Mouse (Mus musculus) cerebral cortex, adult 2 months (tissue): ENCODE data around the gene Cacna2d1.

Experiments used
- WGBS: fragments of 180-500 bp; shearing (Covaris S2); methylation state at CpG from one replicate; pipeline ENCODE4 v1.1.7; 2018; 5-methylcytosine and 5-hydroxymethylcytosine counted together

The Cacna2d1 gene

DNA sequence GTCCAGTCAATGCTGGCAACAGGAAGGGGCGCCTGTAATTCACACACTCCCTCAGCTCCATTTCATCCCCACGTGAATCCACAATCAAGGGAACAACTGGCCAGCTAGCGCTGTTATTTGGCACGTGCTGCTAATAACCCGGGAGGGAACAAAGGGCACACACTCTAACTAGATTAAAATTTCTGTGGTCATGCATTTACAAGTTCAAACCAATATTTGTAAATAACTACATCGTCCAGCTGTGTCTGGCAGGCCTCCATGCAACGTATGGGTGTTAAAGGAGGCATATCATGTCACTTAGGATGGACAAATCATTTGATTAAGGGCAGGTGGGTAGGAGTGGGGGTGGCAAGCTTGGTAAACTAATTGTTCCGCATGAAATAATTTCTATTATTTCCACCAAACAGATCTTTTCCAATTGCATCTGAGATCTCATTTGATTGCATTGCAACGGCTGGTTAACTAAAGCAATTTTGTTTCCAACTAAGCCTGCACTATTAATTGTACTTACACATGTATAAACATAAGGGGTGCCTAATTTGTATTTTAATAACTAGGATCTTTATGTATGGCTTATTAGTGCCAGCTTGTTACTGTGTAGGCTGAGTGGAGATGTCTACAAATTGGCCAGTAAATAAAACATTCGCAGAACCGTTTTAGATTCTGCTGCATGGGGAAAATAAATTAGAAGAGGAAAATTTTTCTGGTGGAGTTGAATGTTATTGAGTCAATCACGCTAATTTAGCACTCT, 231.8 kb downstream of the Cacna2d1 start:
- WGBS, result 56% methylated on average over 12 of the region's 12 CpGs

DNA sequence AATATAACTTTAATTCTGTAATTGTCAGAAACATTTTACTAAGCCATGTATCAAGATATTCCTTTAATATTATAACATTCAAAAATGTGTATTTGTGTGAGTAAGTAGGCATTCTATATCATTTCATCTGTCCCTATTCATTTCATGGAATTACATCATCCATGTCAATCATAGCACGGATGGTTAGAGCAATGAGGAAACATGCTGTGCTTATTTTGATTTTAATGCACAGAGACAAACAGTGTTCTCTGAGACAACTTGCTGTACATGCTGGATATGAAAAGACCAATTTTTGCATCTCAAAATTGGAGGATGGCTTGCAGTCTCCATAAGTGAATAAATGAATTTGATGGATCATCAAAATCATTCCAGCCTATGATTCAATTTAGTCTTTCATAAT, 232.4 kb downstream of the Cacna2d1 start:
- 58% methylated on average over 1 of the region's 1 CpGs for WGBS

DNA sequence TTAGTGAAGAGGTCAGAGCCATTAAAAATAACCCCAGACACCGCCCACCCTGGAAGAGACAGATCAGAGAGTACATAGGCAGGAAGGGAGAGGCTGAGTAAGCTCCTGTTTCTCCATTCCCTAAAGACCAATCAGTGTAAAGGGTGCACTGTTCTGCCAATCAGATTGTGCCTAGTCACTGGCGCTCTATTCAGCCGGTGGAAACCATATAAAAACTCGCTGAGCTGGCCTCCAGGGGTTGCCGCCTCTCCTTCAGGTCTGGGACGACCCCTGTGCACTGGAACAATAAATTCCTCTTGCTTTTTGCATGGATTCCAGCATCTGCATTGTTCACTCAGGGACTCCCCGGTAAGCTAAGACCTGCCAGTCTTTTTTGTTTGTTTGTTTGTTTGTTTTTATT, 246.6 kb downstream of the Cacna2d1 start:
- WGBS, result 88% methylated on average over 7 of the region's 7 CpGs

DNA sequence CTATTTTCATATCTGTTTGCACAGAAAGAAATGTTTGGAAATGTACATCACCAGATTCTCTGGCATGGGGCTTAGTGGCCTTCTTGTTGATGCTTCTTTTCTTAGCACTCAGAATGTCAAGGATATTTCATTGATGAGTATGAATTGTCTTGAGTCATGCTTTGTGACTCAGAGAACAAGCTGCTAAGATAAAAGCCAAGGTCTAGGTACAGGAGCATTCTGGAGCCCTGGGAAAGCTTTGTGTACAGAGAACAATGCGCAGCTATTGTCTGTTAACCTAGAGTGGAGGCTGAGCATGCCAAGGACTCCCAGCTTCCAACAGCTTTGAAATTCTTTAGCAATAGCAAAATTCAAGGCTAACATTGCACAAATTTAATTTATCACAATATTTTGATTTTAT, 249.6 kb downstream of the Cacna2d1 start:
- 63% methylated on average over 1 of the region's 1 CpGs for WGBS

DNA sequence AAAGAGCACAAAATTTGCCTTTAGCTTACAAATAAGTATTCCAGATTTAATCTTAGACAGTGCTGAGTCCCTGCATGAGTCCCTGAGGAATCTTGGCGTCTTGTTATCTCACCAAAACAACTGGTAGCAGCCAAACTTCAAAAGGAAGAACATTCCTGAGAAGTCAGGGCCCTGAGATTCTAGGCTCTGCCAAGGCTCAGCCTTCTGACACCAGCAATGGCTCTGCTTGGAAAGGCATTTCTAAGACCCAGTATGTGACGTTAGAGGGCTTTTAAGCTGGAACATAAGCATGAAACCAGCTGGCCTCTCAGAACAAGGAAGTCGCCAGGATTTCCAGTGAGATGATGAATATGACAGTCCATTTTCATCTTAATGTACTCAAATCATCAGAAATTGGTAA, 253.4 kb downstream of the Cacna2d1 start:
- WGBS, result 41% methylated on average over 3 of the region's 3 CpGs

DNA sequence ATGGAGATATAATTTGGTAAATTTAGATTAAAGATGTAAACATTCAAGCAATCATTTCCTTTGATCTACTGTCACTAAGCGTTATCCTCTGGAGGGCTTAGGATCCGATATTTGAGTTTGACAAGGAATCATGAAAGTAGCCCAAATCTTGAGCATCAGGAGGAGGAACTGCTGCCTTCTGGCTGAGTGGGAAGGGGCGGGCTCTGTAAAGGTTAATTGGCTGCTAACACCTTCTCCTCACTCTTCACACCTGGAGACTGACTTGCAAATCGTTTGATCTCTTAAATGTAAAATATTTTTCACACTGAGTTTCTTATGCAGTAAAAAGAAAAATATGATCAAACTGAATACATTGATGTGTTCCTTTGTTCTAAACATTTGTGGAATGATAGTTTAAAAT, 255.4 kb downstream of the Cacna2d1 start:
- 51% methylated on average over 4 of the region's 4 CpGs for WGBS

DNA sequence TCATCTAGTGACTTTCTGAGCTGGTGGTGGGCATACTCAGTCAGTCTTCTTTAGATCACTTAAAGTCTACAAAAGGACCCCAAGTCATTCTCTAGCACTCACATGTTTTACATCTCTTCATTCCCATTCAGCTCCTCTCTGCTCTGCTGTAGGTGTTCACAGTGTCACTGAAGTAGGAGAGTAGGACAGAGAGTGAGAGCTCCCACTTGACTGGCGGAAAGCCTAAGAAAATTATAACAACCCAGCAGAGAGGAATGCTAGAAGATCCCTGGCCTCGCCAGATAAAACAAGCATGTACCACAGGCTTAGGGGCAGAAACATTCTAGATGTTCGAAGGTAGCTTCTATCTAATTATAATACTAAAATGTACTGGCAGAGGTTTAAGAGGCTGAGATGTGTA, 256.7 kb downstream of the Cacna2d1 start:
- 64% methylated on average over 3 of the region's 3 CpGs for WGBS

DNA sequence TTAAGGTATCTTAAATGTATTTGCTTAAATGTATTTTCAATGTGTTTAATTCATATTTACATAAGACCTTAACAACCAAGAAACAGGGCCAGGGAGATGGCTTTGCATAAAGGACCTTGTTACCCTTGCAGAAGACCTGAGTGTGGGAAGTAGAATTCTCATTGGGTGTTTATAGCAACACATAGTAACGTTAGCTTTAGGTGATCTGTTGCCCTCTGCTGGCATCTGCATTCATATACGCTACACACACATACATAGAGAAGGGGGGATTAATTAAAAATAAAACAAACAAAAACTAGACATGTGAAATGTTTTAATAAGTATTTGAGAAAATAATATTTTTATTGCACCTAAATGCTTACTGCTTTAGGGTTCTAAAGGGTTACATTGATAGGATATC, 265.3 kb downstream of the Cacna2d1 start:
- 51% methylated on average over 2 of the region's 2 CpGs for WGBS

DNA sequence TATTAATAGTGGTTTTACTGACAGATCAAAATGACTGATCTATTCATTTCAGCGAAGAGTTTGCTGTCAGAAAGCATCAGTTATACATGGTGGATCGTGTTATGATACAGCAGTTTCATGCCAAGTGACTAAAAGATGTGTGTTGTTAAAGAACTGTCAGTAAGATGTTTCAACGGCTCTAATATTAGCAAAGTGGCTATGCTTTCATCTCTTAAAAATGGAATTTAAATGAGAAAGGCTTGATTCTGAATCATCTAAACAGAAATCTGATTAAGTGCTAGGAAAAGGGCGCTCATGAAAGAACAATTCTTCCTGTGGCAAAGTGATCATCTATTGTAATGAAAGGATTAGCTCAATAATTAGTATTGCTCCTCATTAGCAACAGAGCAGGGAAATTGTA, 287.5 kb downstream of the Cacna2d1 start:
- WGBS, result 51% methylated on average over 4 of the region's 4 CpGs

DNA sequence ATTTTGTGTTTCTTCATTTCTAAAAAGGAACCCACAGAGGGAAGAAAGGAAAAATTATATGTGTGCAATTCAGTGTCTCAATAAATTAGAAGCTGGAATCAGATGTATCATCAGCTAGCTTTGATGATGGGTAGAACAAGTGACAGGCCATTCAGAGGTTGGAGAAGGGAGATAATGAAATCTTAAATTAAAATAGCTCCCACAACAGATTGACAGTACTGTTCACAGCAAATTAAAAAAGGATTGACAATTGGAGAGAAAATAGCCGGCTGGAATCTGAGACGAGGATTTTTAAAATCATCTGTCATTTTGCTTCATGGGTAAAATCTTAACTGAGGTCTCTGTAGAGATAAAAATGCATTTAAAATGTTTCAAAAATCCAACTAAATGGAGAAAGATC, 290.9 kb downstream of the Cacna2d1 start:
- 49% methylated on average over 2 of the region's 2 CpGs for WGBS

DNA sequence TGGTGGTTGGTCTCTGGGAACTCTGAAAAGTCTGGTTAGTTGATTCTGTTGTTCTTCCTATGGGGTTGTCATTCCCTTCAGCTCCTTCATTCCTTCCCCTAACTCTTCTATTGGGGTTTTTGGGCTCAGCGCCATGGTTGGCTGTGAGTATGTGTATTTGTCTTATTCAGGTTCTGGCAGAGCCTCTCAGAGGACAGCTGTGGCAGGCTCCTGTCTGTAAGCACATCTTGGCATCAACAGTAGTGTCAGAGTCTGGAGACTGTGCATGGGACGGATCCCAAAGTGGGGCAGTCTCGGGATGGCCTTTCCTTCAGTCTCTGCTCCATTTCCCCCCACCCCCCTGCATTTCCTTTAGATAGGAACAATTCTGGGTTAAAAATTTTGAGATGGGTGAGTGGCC, 294.9 kb downstream of the Cacna2d1 start:
- WGBS, result 64% methylated on average over 3 of the region's 3 CpGs

DNA sequence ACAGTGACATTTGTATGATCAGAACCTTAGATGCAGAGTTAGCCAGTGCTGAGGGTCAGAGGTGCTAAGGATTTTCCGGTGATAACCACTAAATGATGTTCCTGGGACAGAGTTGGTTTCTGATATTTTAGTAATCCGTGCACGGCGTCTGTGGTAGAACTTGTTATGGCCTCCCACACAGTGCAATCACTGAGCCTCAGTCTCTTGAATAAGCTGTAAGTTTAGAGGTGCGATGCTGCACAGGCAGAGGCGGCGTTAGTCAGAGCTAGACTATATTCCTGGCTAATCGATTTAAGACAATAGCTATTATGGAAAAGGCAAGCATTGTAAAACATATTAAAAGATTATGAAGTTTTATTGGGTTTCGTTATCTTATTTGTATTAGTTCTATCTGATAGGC, 297.0 kb downstream of the Cacna2d1 start:
- 56% methylated on average over 9 of the region's 9 CpGs for WGBS

DNA sequence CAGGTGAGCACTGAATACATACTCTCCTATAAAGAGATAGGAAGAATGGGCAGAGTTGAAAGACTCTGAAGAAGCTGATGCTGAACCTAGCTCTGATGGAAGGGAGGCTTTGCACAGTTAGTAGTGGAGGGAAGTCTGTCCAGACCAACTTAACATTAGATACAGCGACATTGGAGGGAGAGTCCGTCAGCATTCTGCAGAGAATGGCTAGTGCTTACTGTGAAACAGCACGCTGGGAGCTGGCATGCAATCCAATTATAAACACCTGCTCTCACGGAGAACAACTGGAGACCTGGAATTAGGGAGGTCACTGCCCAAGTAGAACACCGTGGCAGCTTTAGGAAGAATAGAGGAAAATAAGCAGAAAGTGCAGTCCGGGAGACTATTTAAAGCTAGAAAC, 300.4 kb downstream of the Cacna2d1 start:
- 45% methylated on average over 6 of the region's 6 CpGs for WGBS

DNA sequence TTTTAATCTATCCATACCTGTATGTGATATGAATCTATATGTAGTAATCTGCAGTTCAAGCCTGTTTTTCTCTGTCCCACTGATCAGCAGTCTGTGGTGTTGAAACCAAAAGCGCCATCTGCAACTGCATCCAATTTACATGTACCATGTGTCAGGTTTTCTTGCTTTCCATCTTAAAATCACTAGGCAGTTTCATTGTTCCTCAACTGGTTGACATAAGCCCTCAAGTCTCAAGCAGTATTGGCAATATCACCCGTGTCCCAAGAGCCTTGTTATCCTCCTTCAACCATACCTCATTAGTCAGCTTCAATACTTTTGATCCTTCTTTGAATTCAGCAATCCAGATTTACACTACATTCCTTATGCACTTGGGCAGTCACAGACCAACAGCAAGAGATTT, 301.4 kb downstream of the Cacna2d1 start:
- 68% methylated on average over 2 of the region's 2 CpGs for WGBS

DNA sequence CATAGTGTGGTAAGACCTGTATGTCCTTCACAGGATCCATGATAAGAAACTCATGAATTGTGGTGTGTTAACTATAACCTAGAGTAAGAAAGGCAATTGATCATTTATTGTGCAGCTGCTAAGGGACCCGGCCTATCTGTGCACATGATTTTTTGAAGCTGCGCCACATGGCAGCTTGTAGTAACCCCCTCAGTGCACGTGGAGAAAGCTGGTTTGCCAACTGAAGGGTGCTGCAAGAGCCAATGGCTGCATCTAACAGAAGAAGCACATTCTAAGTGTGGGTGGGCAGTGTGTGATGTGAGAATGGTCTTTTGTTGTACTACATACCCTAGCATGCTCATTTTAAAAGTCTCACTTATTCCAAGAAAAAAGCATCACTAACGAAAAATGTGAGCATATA, 302.1 kb downstream of the Cacna2d1 start:
- WGBS, result 51% methylated on average over 4 of the region's 4 CpGs

DNA sequence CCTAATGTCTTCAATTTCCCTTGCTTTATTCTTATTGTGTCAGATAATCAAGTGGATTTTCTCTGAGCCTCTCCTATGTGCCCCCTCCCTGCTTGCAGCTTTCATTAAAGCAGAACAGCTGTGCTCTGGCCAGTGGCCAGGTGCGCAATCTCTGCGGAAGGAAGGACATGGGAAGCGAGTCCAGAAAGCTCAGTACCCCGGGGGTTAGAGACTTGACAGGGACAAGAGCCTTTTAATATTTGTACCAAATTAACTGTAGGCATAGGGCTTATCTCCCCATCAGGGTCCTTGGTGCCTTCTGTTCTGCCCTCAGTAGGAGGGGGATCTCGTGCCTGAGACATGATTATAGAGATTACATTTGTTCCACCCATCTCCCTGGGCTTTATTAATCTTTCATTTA, 303.5 kb downstream of the Cacna2d1 start:
- WGBS, result 57% methylated on average over 5 of the region's 5 CpGs

DNA sequence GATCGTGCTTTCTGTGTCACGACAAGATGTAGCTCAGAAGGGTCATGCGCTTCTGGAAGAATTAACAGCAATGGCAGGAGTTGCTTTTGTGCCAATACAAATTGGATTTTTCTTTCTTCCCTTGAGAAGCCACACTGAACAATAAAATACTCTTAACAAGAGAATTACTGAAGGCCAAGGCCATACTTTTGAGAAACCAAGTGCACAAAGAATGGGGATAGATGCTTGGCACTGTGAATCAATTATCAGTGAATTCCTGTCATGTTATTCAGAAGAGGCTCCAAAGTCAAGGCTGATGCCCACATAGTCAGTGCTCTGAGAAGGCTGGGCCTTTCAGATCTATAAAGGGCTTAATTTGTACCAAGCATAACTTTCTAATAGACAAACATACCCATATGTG, 305.8 kb downstream of the Cacna2d1 start:
- WGBS, result 74% methylated on average over 3 of the region's 3 CpGs

DNA sequence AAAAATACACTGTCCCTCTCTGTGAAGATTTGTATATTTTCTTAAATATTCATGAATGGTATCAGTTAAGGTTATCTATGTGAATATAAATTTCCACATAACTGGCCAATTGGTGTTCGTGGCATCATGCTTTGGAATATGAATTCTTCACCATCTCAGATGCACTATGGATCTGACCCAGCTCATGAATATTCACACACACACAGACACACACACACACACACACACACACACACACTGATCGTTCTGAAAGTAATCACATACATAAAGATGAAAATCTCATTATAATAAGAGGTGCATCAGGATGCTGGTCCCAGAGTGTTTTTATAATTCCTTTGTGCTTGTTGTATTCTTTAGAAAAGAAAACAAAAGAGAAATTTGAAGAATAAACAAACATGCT, 309.1 kb downstream of the Cacna2d1 start:
- 52% methylated on average over 2 of the region's 2 CpGs for WGBS

DNA sequence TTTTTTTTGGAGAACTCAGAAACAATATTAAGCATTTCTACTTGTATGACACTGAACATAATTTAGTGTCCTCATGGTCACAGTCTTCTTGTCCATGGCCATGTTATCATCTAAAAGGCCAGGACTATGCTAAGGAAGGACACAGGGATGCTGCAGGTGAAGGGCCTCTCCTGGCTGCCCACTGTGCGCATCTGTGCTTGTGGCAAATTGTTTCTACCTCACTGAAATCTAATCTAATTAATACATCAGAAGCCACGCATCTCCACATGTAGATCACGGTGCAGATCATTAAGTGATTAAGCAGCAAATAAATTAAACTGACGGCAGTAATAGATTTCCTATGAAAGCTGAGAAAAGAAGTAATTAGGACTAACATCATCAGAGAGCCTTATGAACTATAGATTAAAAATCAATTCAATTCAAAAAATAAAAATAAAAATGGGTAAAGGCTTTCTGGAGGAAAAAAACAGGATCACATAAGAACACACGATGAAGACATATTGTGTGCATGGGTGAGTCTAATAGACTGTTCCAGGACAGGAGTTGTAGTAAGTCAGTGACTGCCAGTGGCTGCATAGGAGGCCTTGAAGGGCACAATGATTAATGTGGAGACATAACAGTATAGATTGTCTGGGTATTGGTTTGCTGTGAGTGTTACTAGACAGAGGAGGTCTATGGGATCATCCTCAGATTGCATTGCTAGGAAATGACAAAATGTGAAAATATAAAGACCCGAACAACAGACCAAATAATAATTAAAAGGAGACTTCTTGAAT, 318.4 kb downstream of the Cacna2d1 start:
- 87% methylated on average over 6 of the region's 6 CpGs for WGBS

DNA sequence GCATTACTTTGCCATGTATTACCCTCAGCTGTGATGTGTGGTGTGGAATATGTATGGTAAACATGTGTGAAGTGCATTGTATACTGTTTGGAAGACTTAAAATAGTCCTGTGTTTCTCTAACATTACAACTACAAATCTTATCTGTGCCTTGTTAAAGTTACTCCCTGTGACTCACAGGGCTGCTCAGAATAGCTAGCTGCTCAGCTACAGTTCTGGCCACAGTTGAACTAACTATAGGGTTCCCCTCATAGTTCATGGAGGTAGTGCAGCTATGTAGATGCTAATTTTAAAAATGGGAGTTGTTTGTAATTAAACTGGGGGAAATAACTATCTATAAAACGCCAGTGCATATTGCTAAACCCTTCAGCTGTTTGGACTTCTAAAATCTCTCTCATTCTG, 319.3 kb downstream of the Cacna2d1 start:
- WGBS, result 50% methylated on average over 1 of the region's 1 CpGs

DNA sequence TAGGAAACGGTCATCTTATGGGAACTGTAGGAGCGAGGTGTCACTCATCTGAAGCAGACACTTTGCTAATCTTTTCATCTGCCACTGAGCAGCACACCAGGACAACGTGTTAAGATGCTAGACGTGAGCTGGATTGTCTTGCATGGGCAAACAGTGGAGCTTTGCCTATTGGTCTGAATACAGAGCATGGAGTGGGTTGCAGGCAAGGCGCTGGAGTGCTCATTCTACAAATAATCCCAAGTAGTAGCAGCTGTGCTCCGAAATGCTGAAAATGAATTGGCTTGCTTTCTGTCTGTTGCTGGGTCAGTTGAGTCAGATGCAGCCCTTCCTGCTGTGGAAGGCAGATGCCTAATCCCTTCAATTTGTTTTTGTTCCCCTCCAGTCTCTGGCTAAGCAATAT, 330.9 kb downstream of the Cacna2d1 start:
- WGBS, result 47% methylated on average over 6 of the region's 6 CpGs

DNA sequence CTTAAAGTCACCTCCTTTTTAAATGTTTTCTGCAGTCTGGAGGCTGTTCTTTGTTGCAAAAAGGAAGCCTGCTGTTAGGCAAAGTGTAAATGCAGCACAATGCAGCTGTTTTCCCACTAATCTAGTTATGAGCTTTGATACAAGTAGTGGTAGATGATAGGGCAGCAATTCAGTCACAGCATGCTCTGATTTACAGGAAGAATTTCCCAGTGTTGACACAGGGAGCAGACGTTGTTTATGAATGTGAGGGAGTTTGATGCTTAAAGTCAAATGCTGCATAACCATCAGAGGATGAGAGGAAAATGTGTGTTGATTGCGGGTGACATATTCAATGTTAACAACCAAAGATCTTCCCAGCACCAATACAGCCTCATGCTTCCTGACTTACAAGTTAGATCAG, 342.6 kb downstream of the Cacna2d1 start:
- WGBS, result 63% methylated on average over 2 of the region's 2 CpGs

DNA sequence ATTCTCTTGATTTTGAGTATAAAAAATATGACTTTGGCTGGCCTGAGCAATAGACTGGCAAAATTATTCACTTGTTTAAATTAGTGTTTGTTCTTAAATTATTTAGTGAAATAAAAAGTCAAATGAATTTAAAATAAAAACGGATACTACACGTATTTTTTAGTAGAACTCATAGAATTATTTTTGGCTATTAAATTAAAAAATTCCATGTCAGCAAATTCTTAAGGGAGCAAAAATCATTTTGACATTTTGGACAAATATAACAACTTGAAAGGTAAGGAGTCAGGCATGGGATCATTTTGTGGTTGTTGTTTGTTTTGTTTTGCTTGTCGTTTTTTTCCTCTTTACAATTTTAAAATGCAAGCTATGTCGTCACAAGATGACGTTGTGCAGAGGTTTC, 346.7 kb downstream of the Cacna2d1 start:
- WGBS, result 84% methylated on average over 5 of the region's 5 CpGs
